Mouse (Mus musculus) urinary bladder, adult 2 months (tissue): ENCODE data around the gene A430078G23Rik. TPM values are rescaled to one million over a fixed set of nuclear protein-coding genes. Genes with fewer than 3 reads are reported as not detected.

Source experiments
- DNase-seq: peaks from one replicate; pipeline ENCODE4 v3.0.0; 2022; ENCODE audit warnings: low spot score
- polyA plus RNA-seq: library from polyadenylated mRNA; depleted of rRNA; stranded (reverse); fragments of >200 nt; gene quantifications from 2 replicates; pipeline ENCODE4 v1.2.3, GENCODE M21; 2012

The A430078G23Rik gene
- polyA plus RNA-seq, 1 experiment: 0.37 TPM

DNA sequence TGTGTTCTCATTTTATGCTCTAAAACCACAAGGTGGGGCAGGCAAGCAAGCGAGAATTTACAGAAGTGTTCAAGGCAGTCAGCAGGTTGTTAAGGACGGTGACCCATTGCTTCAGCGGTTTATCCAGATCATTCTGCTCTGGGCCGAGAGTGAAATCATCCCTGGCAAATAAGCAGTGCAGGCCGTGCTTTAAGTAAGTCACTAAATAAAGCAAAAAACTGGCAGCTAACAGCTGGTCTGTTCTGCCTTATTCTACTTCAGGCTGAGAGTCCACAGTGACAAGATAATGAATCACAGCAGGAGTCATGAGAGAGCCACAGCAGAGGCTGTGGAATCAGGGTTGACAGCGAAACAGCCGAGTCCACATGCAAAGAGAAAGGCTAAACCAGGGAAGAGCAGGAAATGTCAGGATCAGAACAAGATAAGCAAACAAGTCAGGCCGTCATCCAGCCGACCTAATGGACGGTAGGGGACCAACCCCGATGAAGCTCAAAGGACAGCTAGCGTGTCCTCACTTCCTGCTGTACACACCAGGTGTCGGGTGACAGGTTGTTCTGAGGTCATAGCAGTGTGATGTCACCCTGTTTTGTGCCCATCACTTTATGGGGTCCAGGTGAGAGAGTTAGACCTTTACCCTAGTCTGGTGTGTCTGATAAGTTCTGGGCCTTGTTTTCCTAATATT is 4.9 kb upstream of the A430078G23Rik start:
- no peak for DNase-seq

DNA sequence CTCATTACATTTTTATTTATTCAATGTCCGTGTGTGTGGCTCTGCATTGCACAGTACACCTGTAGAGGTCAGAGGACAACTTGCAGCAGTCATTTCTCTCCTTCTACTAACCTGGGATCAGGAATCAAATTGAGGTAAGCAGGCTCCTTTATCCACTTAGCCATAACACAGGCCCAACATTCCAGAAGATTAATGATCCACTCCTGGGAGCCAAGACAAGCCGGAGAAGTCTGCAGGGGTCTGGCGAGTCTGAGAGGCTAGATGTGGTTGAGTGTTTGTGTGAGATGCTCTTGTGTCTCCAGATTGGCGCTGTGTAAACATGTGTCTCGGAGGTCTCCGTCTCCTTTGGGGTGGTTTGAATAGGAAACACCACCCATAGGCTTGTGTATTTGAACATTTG is 2.5 kb upstream of the A430078G23Rik start:
- DNase-seq: no peak

DNA sequence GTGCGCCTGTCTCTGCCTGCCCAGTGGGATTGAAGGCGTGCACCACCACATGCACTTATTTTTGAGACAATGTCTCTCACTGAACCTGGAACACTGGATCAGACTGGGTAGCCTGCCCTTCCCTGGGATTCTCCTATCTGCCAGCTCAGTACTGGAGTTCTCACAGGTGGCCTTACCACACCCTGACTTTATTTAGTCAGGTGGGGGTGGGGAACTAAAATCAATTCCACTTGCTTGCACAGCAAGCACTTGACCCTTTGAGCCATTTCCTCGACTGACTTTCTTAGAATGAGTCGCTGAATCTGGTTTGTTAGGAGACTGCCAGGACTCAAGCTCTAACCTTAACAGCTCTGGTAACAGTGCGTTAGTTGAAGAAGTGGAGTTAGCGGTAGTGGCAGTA is 500 bp upstream of the A430078G23Rik start:
- no peak for DNase-seq

GRCm38 (mm10) chr8:3353811-3354442 is 712 bp downstream of the A430078G23Rik start:
- DNase-seq: no peak

DNA sequence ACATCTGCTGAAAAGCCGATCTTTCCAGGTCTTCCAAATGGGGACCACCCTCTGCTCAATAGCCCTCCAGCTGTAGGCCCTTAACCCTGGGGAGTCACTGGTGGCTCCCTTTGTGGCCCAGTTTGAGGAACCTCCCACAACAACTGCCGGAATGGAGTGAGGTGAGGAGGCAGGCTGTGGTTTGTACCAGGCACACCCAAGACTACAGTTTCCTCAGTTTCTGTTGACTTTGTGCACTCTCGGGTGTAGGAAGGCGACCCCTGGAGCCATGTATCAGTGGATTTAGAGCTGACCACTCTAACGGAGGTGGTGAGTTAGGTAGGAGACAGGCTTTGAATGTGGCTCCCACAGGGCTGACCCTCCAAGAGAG is 1.2 kb downstream of the A430078G23Rik start:
- no peak for DNase-seq

DNA sequence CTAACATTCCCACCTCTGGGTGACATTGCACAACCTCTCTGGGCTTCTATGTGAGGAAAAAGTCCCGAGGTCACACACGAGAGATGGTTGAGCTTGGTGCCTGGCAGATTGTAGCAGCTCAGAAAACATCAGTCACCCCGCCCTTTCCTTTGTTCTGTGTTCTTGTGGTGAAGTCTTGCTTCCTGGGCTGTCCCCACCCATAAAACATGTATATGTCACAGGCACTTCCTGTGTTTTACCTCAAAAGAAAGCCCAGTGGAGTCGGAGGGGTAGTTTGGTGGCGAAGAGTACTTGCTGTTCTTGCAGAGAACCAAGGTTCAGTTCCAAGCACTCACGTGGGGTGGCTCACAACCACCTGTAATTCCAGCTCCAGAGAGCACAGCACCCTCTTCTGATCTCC is 2.4 kb downstream of the A430078G23Rik start:
- no peak for DNase-seq

GRCm38 (mm10) chr8:3358060-3358459 is 4.8 kb downstream of the A430078G23Rik start:
- DNase-seq: peak; percentile 77

DNA sequence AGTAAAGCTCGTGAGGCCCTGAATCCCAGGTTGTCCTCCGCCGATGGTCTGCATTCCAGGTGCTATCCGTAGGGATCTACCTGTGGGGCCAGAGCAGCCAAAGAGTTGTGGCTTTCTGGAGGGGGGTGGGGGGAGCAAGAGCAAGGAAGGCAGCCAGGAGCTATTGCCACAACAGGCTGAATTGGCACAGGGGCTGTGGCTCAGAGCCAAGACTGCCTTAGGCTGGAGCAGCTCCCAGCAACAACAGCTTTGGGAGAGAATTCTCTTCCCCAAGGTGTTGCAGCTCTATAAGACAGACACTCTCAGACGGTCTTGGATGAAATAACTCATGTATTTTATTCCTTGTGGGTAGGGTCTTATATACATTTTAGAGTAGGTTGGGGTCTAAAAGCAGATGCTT is 13.9 kb downstream of the A430078G23Rik start:
- DNase-seq: no peak

GRCm38 (mm10) chr8:3368091-3368490 is 14.9 kb downstream of the A430078G23Rik start:
- DNase-seq: no peak

DNA sequence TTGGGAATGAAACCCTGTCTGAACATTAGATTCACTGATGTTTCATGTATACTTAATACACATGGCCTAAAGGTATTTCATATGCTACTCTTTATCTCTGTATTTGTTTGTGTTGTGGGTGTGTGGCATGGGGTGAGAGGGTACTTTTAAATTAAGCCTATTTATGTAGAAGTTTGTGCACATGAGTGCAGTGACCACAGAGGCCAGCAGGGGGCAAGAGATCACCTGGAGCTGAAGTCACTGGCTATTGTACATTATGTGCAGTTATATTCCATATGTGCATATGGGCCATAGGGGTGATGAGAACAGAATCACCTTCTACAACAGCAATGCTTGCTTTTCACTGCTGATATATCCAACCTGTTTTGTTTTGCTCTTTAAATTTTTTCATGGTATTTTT is 22.5 kb downstream of the A430078G23Rik start:
- no peak for DNase-seq

GRCm38 (mm10) chr8:3376641-3377274 is 23.5 kb downstream of the A430078G23Rik start:
- DNase-seq: no peak

DNA sequence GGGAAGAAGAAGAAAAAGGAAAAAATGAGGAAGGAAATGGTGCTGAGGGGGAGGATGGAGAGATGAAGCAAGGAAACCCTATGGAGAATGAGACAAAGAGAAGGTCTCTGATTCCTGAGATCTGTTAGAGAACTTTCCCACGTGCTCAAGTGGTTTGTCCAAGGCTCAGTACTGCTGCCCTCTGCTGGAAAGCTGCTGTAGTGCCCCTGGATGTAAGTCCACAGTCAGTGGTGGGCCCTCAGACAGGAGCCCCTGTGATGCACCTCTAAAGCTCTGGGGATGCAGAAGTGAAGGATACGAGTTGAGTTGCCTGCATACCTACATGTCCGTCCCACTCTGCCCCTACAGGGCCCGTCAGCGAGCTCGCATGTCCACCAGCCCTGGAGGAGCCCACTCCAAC is 34.1 kb downstream of the A430078G23Rik start:
- peak; percentile 52 for DNase-seq

DNA sequence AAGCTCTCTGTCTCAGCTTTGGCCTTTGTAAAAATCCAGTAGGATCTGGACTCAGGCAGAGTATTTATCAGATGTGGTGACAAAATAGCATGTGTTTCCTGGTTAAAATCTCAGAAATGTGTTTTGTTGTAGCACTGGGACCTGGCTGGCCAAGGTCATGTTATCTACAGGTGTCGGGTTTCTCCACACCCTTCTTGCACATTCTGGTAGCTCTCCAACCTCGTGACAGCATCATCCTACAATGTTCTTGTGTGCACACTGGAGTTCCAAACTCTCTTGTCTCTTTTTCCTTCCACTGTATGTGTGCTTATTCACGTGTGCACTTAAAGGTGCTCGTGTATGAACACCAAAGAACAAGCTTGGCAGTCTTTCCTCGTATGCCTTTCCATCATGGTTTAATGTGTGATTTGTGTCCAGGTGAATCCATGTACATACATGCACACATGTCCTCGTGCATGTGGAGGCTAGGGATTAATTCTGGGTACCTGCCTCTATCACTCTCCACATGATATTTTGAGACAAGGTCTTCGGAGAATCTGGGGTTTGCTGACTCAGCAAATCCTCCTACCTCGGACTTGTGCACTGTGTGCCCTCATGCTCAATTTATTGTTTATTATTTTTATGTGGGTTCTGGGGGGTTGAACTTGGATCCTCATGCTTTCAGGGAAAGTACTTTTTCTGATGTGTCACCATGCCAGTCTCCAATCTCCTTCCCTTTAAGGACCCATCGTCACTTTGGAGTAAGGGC is 35.5 kb downstream of the A430078G23Rik start:
- no peak for DNase-seq

- DNase-seq: no peak
These were observed 36.3 kb downstream of the A430078G23Rik start for GRCm38 (mm10) chr8:3389506-3389905.

GRCm38 (mm10) chr8:3392293-3392692 is 39.1 kb downstream of the A430078G23Rik start:
- DNase-seq: no peak

DNA sequence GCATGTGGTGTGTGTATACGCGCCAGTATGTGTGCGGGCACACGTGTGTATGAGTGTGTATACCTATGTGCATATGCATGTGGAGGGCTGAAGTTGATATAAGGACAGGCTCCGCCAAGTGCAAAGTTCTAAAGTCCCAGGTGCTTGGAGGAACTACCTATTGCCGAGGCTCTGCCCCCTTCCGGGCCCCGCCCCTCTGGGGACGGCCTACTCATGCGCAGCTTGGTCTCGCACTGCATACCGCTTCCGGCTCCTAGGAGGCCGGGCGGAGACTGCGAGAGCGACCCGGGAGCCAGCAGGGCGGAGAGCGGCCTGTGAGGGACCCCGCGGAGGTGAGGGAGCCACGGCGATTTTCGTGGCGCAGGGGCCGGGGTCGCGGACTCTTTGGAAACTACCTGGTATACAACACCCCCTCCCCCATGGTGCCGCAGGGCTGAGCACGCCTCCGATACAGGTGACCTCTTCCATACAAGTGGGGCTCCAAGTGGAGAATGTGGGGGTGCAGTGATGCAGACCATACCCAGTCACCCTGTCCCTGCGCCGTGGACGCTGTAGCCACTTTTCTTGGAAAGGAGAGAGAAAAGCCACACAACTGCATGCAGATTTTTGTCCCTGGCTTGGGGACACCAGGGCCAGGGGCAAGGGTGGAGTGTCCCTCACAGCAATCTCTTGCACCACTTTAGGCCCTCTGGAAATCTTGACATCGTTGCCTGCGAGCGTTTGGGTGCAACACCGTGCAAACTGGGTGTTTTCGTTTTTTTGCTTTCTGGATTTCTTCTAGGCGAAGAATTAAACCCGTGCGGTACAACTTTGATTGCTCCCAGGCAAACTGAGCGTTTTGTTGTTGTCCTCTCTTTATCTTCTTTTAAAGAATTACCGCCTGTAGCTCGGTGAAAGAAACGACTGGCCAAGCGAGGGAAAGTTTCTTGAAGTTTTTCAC is 39.8 kb downstream of the A430078G23Rik start, which contains the start of gene Arhgef18:
Arhgef18 (plus strand) TSS at position 236 of the 940 bp plus-strand sequence.
- DNase-seq: peak; percentile 75

DNA sequence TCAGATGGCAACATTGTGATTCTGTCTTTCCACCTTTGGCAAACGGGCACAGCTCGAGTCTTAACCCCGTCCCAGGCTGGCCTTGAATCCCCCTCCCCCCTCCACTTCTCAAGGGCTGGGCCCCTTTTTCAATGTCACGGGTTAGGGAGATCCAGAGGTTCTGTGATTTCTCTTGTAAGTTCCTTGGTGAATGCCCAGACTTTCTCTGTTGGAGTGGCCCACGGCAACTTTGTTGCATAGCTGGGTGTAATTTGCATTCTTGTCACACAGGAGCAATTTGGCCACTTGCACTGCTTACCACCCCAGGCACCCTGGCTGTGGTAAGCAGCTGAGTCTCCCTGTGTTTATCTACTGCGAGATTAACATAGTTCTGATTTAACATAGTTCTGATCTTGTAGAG is 41.4 kb downstream of the A430078G23Rik start:
- DNase-seq: no peak

DNA sequence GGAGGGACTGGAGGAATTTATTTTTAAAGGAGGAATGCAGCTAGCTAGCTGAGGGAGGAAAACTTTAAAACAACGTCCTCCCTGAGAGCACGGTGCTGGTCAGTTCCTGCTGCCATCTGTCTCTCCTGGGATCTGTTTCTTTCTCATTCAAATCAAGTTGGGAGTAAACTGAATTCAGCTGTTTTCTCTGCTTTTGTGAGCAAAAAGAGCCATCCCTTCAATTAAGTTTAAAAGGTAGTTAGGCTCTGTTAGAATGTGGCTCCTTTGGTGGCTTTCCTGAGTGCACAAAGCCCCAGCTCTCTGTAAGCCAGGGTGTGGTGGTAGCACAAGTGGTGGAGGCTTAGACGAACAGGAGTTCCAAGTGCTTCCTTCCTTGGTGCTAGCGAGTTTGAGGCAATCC is 42.0 kb downstream of the A430078G23Rik start:
- DNase-seq: no peak

DNA sequence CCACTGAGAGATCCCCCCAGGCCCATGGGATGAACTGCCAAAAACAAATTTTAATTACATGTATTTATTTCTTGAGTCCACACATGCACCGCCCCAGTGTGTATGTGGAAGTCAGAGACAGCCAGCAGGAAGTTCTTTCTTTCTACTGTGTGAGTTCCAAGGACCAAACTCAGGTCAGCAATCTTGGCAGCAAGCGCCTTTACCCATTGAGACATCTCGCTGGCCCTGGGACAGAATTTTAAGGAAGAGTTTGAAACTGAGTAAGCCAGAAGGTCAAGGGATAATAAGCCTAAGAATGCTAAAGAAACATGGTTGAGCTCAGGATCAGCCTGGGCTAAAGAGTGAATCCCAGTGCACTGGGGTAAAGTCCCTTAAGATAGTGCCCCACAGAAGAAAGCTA is 44.4 kb downstream of the A430078G23Rik start:
- no peak for DNase-seq

DNA sequence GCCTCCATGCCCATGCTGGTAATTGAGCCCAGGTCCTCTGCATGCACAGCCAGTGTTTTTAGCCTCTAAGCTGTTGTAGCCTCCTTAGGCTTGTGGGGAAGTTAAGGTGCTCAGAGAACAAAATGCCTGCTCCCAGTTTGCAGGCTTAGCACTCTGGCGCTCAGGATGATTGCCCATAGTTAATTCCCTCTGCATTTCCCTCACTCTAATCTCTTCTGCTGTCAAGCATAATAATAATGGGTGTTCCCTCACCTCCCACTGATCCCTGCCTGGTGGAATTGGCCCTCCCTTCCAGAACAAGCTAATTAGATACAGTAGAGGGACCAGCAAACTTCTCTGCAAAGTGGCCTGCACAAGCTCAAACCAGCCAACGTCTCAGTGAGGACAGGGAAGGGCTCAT is 47.3 kb downstream of the A430078G23Rik start:
- DNase-seq: no peak

DNA sequence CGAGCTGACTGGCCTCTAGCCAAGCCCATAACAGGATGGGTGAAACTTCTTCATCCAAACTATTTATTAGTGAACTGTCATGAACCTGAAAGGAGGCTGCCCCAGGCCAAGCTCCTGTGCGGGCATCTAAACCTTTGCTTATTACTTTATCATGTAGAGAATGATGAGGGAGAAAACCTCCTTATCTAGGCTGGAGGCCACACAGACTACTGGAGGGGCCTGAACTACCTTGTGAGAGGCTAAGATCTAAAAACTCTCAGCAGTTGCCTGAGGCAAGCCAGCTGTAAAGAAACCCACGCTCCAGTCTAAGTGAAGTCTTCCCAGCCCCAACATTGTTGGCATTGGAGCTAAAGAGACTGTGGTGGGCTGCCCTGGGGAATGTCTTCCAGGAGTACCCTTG is 54.2 kb downstream of the A430078G23Rik start:
- no peak for DNase-seq
